Mouse (Mus musculus) hindbrain, embryonic 16.5 days (tissue): Measurements from ENCODE around the gene Smad9. TPM values are rescaled to one million over a fixed set of nuclear protein-coding genes. Genes with fewer than 3 reads are reported as not detected.
A peak's percentile ranks its signal among the peaks of the same experiment; 100 is the strongest.

Experiments used
- ATAC-seq: fragments of 200-750 bp; cut with Nextera tagmentation; 2 replicates; pipeline ENCODE4 v1.8.0; 2017; ENCODE audit warnings: moderate TSS enrichment, moderate library complexity
- H3K27ac ChIP-seq: fragments of 300-500 bp; sonication (generic); 2 replicates; pipeline ENCODE4 v1.5.1; 2014; ENCODE audit warnings: low read depth, mild to moderate bottlenecking, control low read depth, low read length, moderate library complexity
- H3K27me3 ChIP-seq: fragments of 300-500 bp; sonication (generic); replicated peaks from 2 replicates; pipeline ENCODE4 v1.6.1; 2014; ENCODE audit warnings: low read length; ENCODE audit not compliant: control insufficient read depth, insufficient read depth
- H3K36me3 ChIP-seq: fragments of 300-500 bp; sonication (generic); 2 replicates; pipeline ENCODE4 v1.6.1; 2014; ENCODE audit warnings: mild to moderate bottlenecking, low read length, moderate library complexity, mixed read lengths; ENCODE audit not compliant: control insufficient read depth, insufficient read depth
- H3K4me1 ChIP-seq: fragments of 300-500 bp; sonication (generic); 2 replicates; pipeline ENCODE4 v1.6.1; 2014; ENCODE audit warnings: low read depth, low read length; ENCODE audit not compliant: control insufficient read depth, insufficient read depth
- H3K4me2 ChIP-seq: fragments of 300-500 bp; sonication (generic); 2 replicates; pipeline ENCODE4 v1.6.1; 2014; ENCODE audit warnings: mild to moderate bottlenecking, low read length, control low read depth, moderate library complexity
- H3K4me3 ChIP-seq: fragments of 300-500 bp; sonication (generic); 2 replicates; pipeline ENCODE4 v1.5.1; 2014; ENCODE audit warnings: mild to moderate bottlenecking, low read length, control low read depth, moderate library complexity
- H3K9ac ChIP-seq: fragments of 300-500 bp; sonication (generic); 2 replicates; pipeline ENCODE4 v1.6.1; 2014; ENCODE audit warnings: low read depth, mild to moderate bottlenecking, control low read depth, low read length, moderate library complexity
- H3K9me3 ChIP-seq: fragments of 300-500 bp; sonication (generic); 2 replicates; pipeline ENCODE4 v1.6.1; 2014; ENCODE audit warnings: mild to moderate bottlenecking, low read length, moderate library complexity; ENCODE audit not compliant: control insufficient read depth
- WGBS: fragments of 180-500 bp; shearing (Covaris S2); extraction: QIAGEN DNeasy Blood & Tissue Kit; methylation state at CpG from one replicate; pipeline ENCODE4 v1.1.7; 2014; 5-methylcytosine and 5-hydroxymethylcytosine counted together
- polyA plus RNA-seq: library from polyadenylated mRNA; unstranded; fragments of >200 nt; fragmentation: Nextera tagmentation; extraction: Ambion mirVana; gene quantifications from 2 replicates; pipeline ENCODE4 v1.2.1, GENCODE M21; 2015

Gene Smad9
- polyA plus RNA-seq, 1 experiment from 2014 or later: 0.90 TPM

DNA sequence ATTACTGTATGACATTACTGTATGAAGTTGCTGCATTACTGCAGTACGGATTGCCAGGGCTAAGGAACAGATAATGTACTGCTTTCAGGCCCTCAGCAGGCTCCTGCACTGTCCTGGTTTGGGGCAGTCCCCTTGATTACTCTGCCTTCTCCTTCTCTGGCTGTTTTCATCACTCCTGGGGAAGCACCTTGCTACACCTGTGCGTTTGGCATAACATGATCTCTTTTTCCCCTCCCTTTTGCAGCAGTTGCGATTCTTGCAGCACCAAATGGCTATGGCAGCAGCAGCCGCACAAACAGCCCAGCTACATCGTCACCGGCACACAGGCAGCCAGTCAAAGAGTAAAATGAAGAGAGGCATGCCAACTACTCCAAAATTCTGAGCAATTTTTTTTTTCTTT is 27.3 kb upstream of the Smad9 start:
- Histone ChIP-seq H3K27ac (no peak overlapping the region), H3K36me3 (peaks cover 27% of the 10 kb centered on the region), H3K9ac (no peak overlapping the region), H3K4me3 (no peak overlapping the region), H3K9me3 (no peaks in the 10 kb centered on the region), H3K4me1 (no peaks in the 10 kb centered on the region), H3K27me3 (no peaks in the 10 kb centered on the region), H3K4me2 (no peak overlapping the region)
- 94% methylated on average over 6 of the region's 6 CpGs for WGBS
- ATAC-seq: no peak

DNA sequence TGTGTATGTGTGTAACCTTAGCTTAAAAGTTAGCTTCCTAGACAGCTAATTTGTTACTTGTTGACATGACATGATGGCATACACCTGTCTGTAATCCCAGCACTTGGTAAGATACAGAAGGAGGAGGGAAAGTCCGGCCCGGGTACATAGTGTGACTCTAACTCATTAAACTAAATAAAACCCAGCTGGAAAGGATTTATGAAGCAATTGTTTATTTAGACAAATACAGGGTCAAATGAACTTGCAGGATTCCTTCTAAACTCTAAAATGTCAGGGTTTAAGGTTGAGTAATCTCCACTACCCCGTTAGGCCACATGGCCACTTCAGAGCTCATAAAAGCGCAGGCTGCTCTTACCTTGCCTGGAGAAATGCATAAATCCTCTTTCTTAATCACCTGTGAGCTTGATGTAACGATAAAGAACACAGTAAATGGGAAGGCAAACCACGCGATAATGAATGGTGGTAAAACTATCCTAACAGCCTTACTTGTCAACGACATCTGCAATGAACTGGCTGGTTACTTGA is 23.7 kb upstream of the Smad9 start:
- ATAC-seq: no peak
- Histone ChIP-seq H3K9me3 (no peaks in the 10 kb centered on the region), H3K27me3 (no peaks in the 10 kb centered on the region), H3K27ac (no peak overlapping the region), H3K9ac (no peak overlapping the region), H3K4me3 (no peak overlapping the region), H3K4me2 (no peak overlapping the region), H3K4me1 (peaks cover 8% of the 10 kb centered on the region), H3K36me3 (peaks cover 25% of the 10 kb centered on the region)
- 95% methylated on average over 8 of the region's 8 CpGs for WGBS

DNA sequence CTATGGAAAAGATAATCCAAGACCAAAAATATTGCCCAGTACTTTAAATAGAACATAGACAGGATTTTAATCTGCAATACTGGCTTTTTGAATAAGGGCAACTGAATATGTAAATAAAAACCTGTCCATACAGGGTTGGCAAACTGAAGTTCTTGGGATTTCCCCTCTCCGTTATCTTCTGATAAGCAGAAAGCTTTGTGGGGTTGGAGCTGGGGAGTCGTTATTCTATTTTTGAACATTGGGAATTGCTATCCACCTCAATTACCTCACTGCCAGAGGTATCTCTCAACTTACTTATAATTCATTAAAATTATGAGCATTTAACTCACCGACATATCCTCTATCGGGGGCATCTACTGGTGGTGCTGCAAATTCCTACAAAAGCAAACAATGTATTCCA is 23.0 kb upstream of the Smad9 start:
- Histone ChIP-seq H3K4me2 (no peak overlapping the region), H3K9me3 (no peaks in the 10 kb centered on the region), H3K36me3 (peaks cover 25% of the 10 kb centered on the region), H3K27me3 (no peaks in the 10 kb centered on the region), H3K27ac (no peak overlapping the region), H3K9ac (no peak overlapping the region), H3K4me3 (no peak overlapping the region), H3K4me1 (peaks cover 8% of the 10 kb centered on the region)
- ATAC-seq: no peak
- 96% methylated on average over 4 of the region's 4 CpGs for WGBS

DNA sequence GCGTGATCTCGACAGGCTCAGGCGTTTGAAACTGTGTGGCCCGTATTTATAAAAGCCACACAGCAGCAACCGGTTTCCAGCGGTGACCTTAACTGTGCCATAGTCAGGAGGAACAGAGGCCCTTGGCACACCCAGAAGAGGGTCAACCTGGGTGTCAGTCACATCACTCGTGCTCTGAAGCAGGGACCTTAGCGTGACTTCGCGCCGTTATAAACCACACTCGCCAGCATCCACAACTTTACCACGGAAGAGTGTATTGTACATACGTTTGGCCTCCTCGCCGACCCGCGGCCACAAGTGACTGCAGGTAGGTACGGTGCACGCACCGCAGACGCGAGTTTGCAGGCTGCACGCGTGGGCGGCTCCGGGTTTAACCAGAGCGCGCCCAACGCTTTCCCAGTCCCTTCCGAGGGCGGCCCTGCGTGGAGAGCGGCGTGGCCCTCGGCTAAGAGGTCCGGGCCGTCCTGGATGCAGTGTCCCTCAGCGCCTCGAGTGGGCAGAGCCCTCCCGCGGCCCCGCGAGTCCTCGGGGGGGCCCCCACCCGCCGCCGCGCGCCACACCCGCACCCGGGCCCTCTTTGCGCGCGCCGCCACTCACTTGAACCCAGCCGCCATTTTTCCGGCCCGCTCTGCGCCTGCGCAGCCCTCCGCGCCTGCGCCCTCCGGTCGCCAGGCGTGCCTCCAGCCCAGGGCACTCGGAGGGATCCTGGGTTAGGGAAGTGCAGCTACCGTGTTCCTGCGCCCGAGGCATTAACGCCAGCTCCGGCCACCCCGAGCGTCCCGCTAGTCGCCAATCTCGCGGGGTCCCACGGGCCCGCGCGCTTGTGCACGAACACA is 20.8 kb upstream of the Smad9 start:
- Histone ChIP-seq H3K4me1 (peaks cover 8% of the 10 kb centered on the region), H3K4me2 (peak overlapping the region; percentile 61), H3K9me3 (no peaks in the 10 kb centered on the region), H3K4me3 (peak overlapping the region; percentile 80), H3K27ac (peak overlapping the region; percentile 99), H3K36me3 (peaks cover 20% of the 10 kb centered on the region), H3K27me3 (no peaks in the 10 kb centered on the region), H3K9ac (peak overlapping the region; percentile 96)
- under 1% methylated on average over 71 of the region's 84 CpGs for WGBS
- ATAC-seq: peak; percentile 96

DNA sequence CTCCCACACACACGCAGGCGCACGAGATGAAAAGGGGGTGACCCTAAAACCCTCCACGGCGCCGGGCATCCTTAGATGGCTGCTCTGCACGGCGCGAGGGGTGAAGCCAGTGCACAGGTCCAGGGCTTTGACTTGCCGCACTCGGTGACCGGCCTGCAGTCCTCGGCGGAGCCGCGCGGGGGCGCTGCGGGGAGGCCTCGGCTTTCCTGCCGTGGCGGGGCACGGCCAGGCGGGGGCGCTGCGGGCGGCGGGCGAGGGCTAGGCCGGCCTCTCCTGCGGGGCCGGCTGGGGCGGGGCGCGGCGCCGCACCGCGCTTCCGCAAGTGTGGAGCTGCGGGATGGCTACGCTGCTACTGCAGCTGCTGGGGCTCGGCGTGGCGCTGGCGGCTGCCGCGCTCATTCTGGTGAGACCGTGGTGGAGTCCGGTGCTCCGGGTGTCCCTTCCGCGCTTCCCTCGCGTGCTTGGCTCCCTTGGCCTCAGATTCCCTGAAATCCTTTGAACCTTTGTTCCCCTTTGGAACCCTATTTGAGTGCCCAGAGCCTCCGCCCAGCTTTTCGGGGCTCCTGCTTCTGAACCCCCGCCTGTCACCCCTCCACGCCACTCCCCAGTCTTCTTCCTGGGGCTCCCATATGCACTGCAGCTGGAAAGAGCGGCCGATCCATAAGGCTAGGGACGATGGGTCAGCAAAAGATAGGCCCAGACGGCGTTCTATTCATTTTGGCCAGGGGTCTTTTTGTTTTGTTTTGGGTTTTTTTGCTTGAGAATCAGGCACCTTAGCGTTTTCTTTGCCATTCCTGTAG is 19.9 kb upstream of the Smad9 start, which contains the start of the genes Exosc8 and Alg5:
TSS of gene Exosc8 (minus strand) at position 147 of the 800 bp plus-strand sequence.
TSS of gene Alg5 (plus strand) at position 293 of the 800 bp plus-strand sequence.
- Histone ChIP-seq H3K4me2 (peak within 1 kb of the TSS; percentile 61), H3K4me3 (peak within 1 kb of the TSS; percentile 80), H3K36me3 (peaks cover 12% of the 10 kb centered on the region), H3K27ac (peak within 1 kb of the TSS; percentile 99), H3K27me3 (no peaks in the 10 kb centered on the region), H3K4me1 (peaks cover 8% of the 10 kb centered on the region), H3K9me3 (no peaks in the 10 kb centered on the region), H3K9ac (peak within 1 kb of the TSS; percentile 96)
- under 1% methylated on average over 40 of the region's 65 CpGs for WGBS
- ATAC-seq: peak; percentile 93

DNA sequence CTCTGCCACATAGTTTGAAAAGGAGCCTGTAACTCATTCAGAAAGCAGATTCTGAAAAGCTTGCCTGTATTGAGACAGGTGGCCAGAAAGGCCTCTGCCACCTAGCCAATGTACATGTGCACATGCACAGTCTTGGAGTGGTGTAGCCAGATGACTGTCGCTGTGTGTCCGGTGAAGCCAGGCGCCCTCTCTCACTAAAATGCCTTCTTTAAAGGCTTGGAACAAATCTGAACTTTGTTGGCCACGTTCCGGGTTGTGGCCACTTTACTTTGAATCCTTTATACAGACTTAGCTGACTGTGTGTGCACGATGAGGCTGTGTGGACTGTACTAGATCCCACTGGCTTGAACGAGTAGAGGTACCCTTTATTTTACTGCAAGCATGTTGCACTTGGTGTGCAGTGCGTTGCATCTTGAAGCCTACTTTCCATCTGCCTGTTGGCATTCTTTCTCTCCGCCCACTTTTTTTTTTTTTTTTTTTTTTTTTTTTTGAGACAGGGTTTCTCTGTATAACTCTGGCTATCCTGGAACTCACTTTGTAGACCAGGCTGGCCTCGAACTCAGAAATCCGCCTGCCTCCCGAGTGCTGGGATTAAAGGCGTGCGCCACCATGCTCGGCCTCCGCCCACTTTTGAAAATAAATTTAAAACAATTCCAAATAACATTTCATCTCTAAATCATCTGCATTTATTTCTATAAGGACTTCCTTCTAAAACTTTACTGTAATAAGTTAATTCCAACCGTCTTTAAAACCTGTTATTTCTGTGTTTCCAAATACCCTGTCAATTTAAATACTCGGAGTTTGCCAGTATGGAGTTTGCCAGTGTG is 19.1 kb upstream of the Smad9 start:
- Histone ChIP-seq H3K36me3 (peaks cover 11% of the 10 kb centered on the region), H3K27ac (peak overlapping the region; percentile 99), H3K4me2 (peak overlapping the region; percentile 61), H3K4me1 (peaks cover 8% of the 10 kb centered on the region), H3K9me3 (no peaks in the 10 kb centered on the region), H3K27me3 (no peaks in the 10 kb centered on the region), H3K9ac (peak overlapping the region; percentile 96), H3K4me3 (peak overlapping the region; percentile 80)
- no peak for ATAC-seq
- WGBS: 58% methylated on average over 18 of the region's 18 CpGs

DNA sequence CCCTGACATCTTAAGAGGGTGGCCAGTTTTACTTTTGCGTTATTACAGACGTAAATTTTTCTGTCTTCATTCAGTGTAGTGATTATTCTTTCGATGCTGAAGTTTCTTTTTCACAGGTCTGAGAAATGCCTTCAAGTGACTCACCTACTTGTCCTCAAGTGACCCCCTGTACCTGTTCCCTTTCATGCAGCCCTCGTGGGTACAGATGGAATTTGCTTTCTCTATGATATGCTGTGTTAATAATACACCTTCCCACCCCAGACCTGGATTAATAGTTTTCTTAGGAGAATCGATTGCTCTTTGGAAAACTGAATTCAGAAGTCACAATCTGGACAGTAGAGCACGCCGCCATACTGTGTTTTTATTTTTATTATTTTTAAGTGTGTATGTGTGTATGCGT is 18.1 kb upstream of the Smad9 start:
- Histone ChIP-seq H3K36me3 (peaks cover 17% of the 10 kb centered on the region), H3K27ac (no peak overlapping the region), H3K9ac (no peak overlapping the region), H3K4me2 (no peak overlapping the region), H3K27me3 (no peaks in the 10 kb centered on the region), H3K4me1 (peaks cover 8% of the 10 kb centered on the region), H3K4me3 (no peak overlapping the region), H3K9me3 (no peaks in the 10 kb centered on the region)
- no peak for ATAC-seq
- WGBS: 97% methylated on average over 8 of the region's 8 CpGs

DNA sequence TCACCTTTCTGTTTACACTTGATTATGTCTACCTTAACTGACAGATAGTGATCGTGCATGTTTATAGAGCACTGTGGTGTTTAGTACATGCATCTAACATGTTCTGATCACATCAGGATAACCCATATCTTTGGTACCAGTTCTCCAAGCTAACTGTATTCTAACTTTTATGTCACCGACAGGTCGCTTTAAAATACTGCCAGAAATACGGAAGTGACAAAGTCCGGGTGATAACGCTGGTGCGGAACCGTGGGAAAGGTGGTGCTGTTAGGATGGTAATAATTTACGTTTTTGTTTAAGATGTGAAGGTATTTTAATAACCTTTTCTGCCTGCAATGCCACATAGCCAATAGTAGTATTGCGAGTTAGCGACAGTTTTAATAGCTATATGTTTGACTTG is 13.4 kb upstream of the Smad9 start:
- H3K9ac ChIP-seq: no peak overlapping the region
- peaks cover 57% of the 10 kb centered on the region for H3K36me3 ChIP-seq
- no peaks in the 10 kb centered on the region for H3K27me3 ChIP-seq
- no peak overlapping the region for H3K4me2 ChIP-seq
- H3K27ac ChIP-seq: no peak overlapping the region
- no peaks in the 10 kb centered on the region for H3K9me3 ChIP-seq
- WGBS: 96% methylated on average over 11 of the region's 11 CpGs
- no peak overlapping the region for H3K4me3 ChIP-seq
- no peak for ATAC-seq
- no peaks in the 10 kb centered on the region for H3K4me1 ChIP-seq
